Comparison of ENCODE assay signal across 8 mouse cellular contexts in the genomic region with DNA sequence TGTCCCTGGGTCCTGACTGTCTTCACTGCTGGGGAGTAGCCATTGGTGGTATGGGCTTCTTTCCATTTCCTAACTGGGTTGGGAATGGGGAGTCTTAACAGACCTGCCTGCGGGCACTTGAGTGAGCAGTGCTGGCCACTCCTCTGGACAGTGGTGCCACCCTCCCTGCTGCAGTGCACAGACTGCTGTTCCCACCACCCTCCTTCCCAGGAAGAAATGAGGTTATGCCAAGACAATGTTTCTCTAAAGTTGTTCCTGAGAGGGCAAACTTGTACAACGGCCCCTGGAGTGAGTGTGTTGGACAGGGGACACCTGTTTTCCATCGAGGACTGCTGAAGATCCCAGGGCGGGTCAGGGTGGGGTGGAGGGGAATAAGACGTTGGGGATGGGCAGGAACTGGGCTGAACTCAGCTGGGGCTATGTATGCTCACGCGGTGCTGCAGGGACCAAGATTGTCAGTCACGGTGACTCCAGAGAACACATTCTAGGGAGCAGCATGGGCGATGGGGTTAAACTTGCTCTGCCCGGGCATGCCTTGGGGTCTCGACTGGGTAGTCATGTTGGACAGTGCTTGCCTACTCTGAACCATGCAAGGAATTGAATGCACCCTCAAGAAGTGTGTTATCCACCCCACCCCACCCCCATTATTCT. TPM values are rescaled to one million over a fixed set of nuclear protein-coding genes. Genes with fewer than 3 reads are reported as not detected.
A peak's percentile ranks its signal among the peaks of the same experiment; 100 is the strongest.
DNase-seq lines count a peak whose midpoint lies in the region; ATAC-seq and TF ChIP-seq lines count a peak whose summit lies in the region.

No protein-coding gene starts in this region.

- TF ChIP-seq CTCF in kidney, adult 2 months (conservative IDR thresholded peaks at IDR 0.05; ENCODE audit: insufficient read depth, insufficient read length, low read depth, low read length): no peak
- no peak for TF ChIP-seq CTCF in cortical plate, adult 2 months (IDR thresholded peaks at IDR 0.05; ENCODE audit: extremely low read depth, insufficient read depth, low read length)
- TF ChIP-seq CTCF in hindbrain, postnatal 0 days (IDR thresholded peaks at IDR 0.05; ENCODE audit: low read depth): no peak

- peak overlapping the region; percentile 91 for H3K4me3 ChIP-seq in kidney, adult 2 months (ENCODE audit: insufficient read depth, low read depth, low read length)
- H3K4me3 ChIP-seq in cortical plate, adult 2 months (ENCODE audit: insufficient read depth, low read length): peak overlapping the region; percentile 97
- H3K4me3 ChIP-seq in hindbrain, postnatal 0 days (ENCODE audit: low read length): peak overlapping the region; percentile 97
- H3K4me3 ChIP-seq in midbrain, embryonic 12.5 days: peak overlapping the region; percentile 86

- H3K9me3 ChIP-seq in hindbrain, postnatal 0 days (ENCODE audit: low read length): no peaks in the 10 kb centered on the region
- no peaks in the 10 kb centered on the region for H3K9me3 ChIP-seq in midbrain, embryonic 12.5 days

- peak; percentile 24 for DNase-seq in kidney, adult 2 months
- no peak for DNase-seq in kidney, adult 8-10 months
- peak; percentile 27 for DNase-seq in hindbrain, postnatal 0 days (ENCODE audit: low spot score)
- DNase-seq in right cerebral cortex, postnatal 36 days (ENCODE audit: low spot score in 2 of 2): no peak
- DNase-seq in left cerebral cortex, adult 9 months (ENCODE audit: low spot score in 2 of 2): no peak

- no peaks in the 10 kb centered on the region for H3K36me3 ChIP-seq in kidney, adult 2 months (ENCODE audit: control insufficient read depth, insufficient read depth, low read length)
- H3K36me3 ChIP-seq in hindbrain, postnatal 0 days (ENCODE audit: insufficient read depth, low read length): no peaks in the 10 kb centered on the region
- peaks cover 12% of the 10 kb centered on the region; the same call in 1 of the 2 replicates for H3K36me3 ChIP-seq in midbrain, embryonic 12.5 days

- 9% methylated on average over 11 of the region's 11 CpGs for WGBS in kidney, adult 2 months
- 41% methylated on average over 11 of the region's 11 CpGs for WGBS in hindbrain, postnatal 0 days
- WGBS in midbrain, embryonic 12.5 days: 72% methylated on average over 11 of the region's 11 CpGs

- H3K4me1 ChIP-seq in kidney, adult 2 months (ENCODE audit: control insufficient read depth, insufficient read depth, low read length): peaks cover 61% of the 10 kb centered on the region
- H3K4me1 ChIP-seq in cortical plate, adult 2 months (ENCODE audit: control insufficient read depth, insufficient read depth, low read length): peaks cover 27% of the 10 kb centered on the region
- H3K4me1 ChIP-seq in hindbrain, postnatal 0 days (ENCODE audit: insufficient read depth, low read length): peaks cover 44% of the 10 kb centered on the region
- peaks cover 28% of the 10 kb centered on the region for H3K4me1 ChIP-seq in midbrain, embryonic 12.5 days

- H3K9ac ChIP-seq in hindbrain, postnatal 0 days (replicated peaks; ENCODE audit: low read length): peak overlapping the region; percentile 96
- H3K9ac ChIP-seq in midbrain, embryonic 12.5 days (replicated peaks): peak overlapping the region; percentile 88

- peak overlapping the region; percentile 32; the same call in 1 of the 2 replicates for H3K27ac ChIP-seq in kidney, adult 2 months (ENCODE audit: insufficient read depth, low read depth, low read length)
- peak overlapping the region; percentile 19; the same call in 1 of the 2 replicates for H3K27ac ChIP-seq in cortical plate, adult 2 months (ENCODE audit: insufficient read depth, low read length)
- H3K27ac ChIP-seq in hindbrain, postnatal 0 days: peak overlapping the region; percentile 95
- no peak overlapping the region for H3K27ac ChIP-seq in midbrain, embryonic 12.5 days (replicated peaks)

- H3K27me3 ChIP-seq in kidney, adult 2 months (replicated peaks; ENCODE audit: control insufficient read depth, insufficient read depth, low read length): no peaks in the 10 kb centered on the region
- no peaks in the 10 kb centered on the region for H3K27me3 ChIP-seq in hindbrain, postnatal 0 days (ENCODE audit: insufficient read depth, low read length)
- H3K27me3 ChIP-seq in midbrain, embryonic 12.5 days: no peaks in the 10 kb centered on the region; the same call in 1 of the 2 replicates

- H3K4me2 ChIP-seq in hindbrain, postnatal 0 days (ENCODE audit: low read depth, low read length): peak overlapping the region; percentile 87
- H3K4me2 ChIP-seq in midbrain, embryonic 12.5 days (replicated peaks): peak overlapping the region; percentile 92

- peak; percentile 18; the same call in 1 of the 2 replicates for ATAC-seq in hindbrain, postnatal 0 days
- no peak for ATAC-seq in midbrain, embryonic 12.5 days (ENCODE audit: low FRiP score, low read depth)
- no peak for ATAC-seq in frontal cortex, adult (ENCODE audit: low TSS enrichment)

- no peak for TF ChIP-seq POLR2A in kidney, adult 2 months (IDR thresholded peaks at IDR 0.05; ENCODE audit: low read depth, low read length)
- no peak for TF ChIP-seq POLR2A in cortical plate, adult 2 months (IDR thresholded peaks at IDR 0.05; ENCODE audit: extremely low read depth, insufficient read depth, low read length)

RNA-seq across cellular contexts. Expression of a gene that starts 1.5 kb away (rescaled TPM):
- polyA plus RNA-seq in kidney, adult 2 months (2012; rRNA removed): 801 and 824 TPM in 2 replicates
- 638 and 653 TPM in 2 replicates for polyA plus RNA-seq in cortical plate, adult 2 months (2012; rRNA removed)
- 758 and 776 TPM in 2 replicates for total RNA-seq in hindbrain, postnatal 0 days (2014; rRNA removed)
- polyA plus RNA-seq in hindbrain, postnatal 0 days (2015; fragmentation: Nextera tagmentation; extraction: Ambion mirVana): 708 and 751 TPM in 2 replicates
- 214 and 228 TPM in 2 replicates for polyA plus RNA-seq in midbrain, embryonic 12.5 days (2016; fragmentation: Nextera tagmentation; extraction: Ambion mirVana)

RNA-seq across cellular contexts. Expression of a gene that starts 15.0 kb away (rescaled TPM):
- 64.8 and 74.5 TPM in 2 replicates for polyA plus RNA-seq in kidney, adult 2 months (2012; rRNA removed)
- polyA plus RNA-seq in cortical plate, adult 2 months (2012; rRNA removed): 71.6 and 74.4 TPM in 2 replicates
- total RNA-seq in hindbrain, postnatal 0 days (2014; rRNA removed): 106 and 118 TPM in 2 replicates
- polyA plus RNA-seq in hindbrain, postnatal 0 days (2015; fragmentation: Nextera tagmentation; extraction: Ambion mirVana): 101 and 102 TPM in 2 replicates
- polyA plus RNA-seq in midbrain, embryonic 12.5 days (2016; fragmentation: Nextera tagmentation; extraction: Ambion mirVana): 95.1 and 111 TPM in 2 replicates

RNA-seq across cellular contexts. Expression of a gene that starts 40.4 kb away (rescaled TPM):
- polyA plus RNA-seq in kidney, adult 2 months (2012; rRNA removed): 0.03 TPM in 2 replicates
- not detected in 2 replicates for polyA plus RNA-seq in cortical plate, adult 2 months (2012; rRNA removed)
- total RNA-seq in hindbrain, postnatal 0 days (2014; rRNA removed): 2.1 and 3.0 TPM in 2 replicates
- 2.0 and 2.6 TPM in 2 replicates for polyA plus RNA-seq in hindbrain, postnatal 0 days (2015; fragmentation: Nextera tagmentation; extraction: Ambion mirVana)
- 0.94 and 1.7 TPM in 2 replicates for polyA plus RNA-seq in midbrain, embryonic 12.5 days (2016; fragmentation: Nextera tagmentation; extraction: Ambion mirVana)

RNA-seq across cellular contexts. Expression of a gene that starts 49.2 kb away (rescaled TPM):
- polyA plus RNA-seq in kidney, adult 2 months (2012; rRNA removed): 0.99 and 5.1 TPM in 2 replicates
- 0.26 and 0.44 TPM in 2 replicates for polyA plus RNA-seq in cortical plate, adult 2 months (2012; rRNA removed)
- 0.16 and 0.29 TPM in 2 replicates for total RNA-seq in hindbrain, postnatal 0 days (2014; rRNA removed)
- polyA plus RNA-seq in hindbrain, postnatal 0 days (2015; fragmentation: Nextera tagmentation; extraction: Ambion mirVana): 0.40 and 0.71 TPM in 2 replicates
- polyA plus RNA-seq in midbrain, embryonic 12.5 days (2016; fragmentation: Nextera tagmentation; extraction: Ambion mirVana): 1.5 and 1.8 TPM in 2 replicates

RNA-seq across cellular contexts. Expression of a gene that starts 52.1 kb away (rescaled TPM):
- polyA plus RNA-seq in kidney, adult 2 months (2012; rRNA removed): 24.0 and 27.5 TPM in 2 replicates
- polyA plus RNA-seq in cortical plate, adult 2 months (2012; rRNA removed): 0.62 and 0.79 TPM in 2 replicates
- 1.2 and 1.9 TPM in 2 replicates for total RNA-seq in hindbrain, postnatal 0 days (2014; rRNA removed)
- polyA plus RNA-seq in hindbrain, postnatal 0 days (2015; fragmentation: Nextera tagmentation; extraction: Ambion mirVana): 1.1 and 1.4 TPM in 2 replicates
- polyA plus RNA-seq in midbrain, embryonic 12.5 days (2016; fragmentation: Nextera tagmentation; extraction: Ambion mirVana): 0.98 and 2.0 TPM in 2 replicates

Comparison
In these comparisons a context has a peak if more than half of its experiments do, and no peak if none do; other contexts are left out.
1. DNase-seq: peak in kidney, adult 2 months (single experiment) and hindbrain, postnatal 0 days (single experiment); none in kidney, adult 8-10 months (0 of 2), right cerebral cortex, postnatal 36 days (0 of 2) and left cerebral cortex, adult 9 months (0 of 2).
2. Peak in every context shown above with its lines, with median percentiles within 50 percentile points of each other: H3K4me3 ChIP-seq.